ENCODE assay signal across 19 mouse cellular contexts in the genomic region with DNA sequence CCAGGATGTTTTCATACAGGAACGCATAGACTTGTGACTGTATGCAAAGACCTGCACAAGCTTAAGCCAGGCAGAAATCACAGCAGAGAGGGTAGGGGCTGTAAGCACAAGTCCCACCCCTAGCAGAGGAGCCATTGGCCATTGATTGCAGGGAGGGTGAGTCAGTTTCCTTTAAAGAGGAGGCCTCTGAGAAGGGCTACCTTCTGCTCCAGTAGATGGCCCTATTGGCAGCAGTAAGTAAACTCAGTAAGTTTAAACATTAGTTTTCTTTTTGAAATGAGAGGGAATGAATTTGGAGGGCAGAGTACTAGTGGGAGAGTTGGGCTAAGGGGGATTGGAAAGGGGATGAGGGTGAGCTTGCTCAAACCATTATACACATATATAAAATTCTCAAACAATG.
DNase-seq lines count a peak whose midpoint lies in the region; ATAC-seq and TF ChIP-seq lines count a peak whose summit lies in the region.
"Had no signal": no experiment of that assay in that cellular context is flagged by ENCODE, and none has a peak within 500 bp of the region (broad histone marks: within the 10 kb centered on the region; RNA-seq: fewer than 3 reads in every experiment).

No protein-coding gene starts in this region.

- H3K27ac ChIP-seq in intestine, postnatal 0 days (ENCODE audit: low read depth, low read length), result no peak overlapping the region
- H3K27ac ChIP-seq in intestine, embryonic 16.5 days (ENCODE audit: low read length), result no peak overlapping the region
- H3K27ac ChIP-seq in lung, embryonic 15.5 days, result peak overlapping the region; percentile 87
- no peak overlapping the region for H3K27ac ChIP-seq in heart, embryonic 11.5 days (ENCODE audit: low read depth, low read length)
- H3K27ac ChIP-seq: gastrocnemius, adult 2 months; heart, embryonic 10.5 days; liver, embryonic 15.5 days; macrophage; midbrain, embryonic 15.5 days; neural tube, embryonic 13.5 days had no signal

- peak; percentile 27; the same call in 1 of the 2 replicates for TF ChIP-seq CTCF in intestine, postnatal 0 days (IDR thresholded peaks at IDR 0.05; ENCODE audit: low read depth)

- no peaks in the 10 kb centered on the region; the same call in 1 of the 2 replicates for H3K4me1 ChIP-seq in intestine, postnatal 0 days (replicated peaks; ENCODE audit: control insufficient read depth, insufficient read depth, low read length)
- peaks cover 18% of the 10 kb centered on the region for H3K4me1 ChIP-seq in intestine, embryonic 16.5 days (ENCODE audit: control insufficient read depth, insufficient read depth, low read length)
- peaks cover 54% of the 10 kb centered on the region for H3K4me1 ChIP-seq in lung, embryonic 15.5 days
- peaks cover 12% of the 10 kb centered on the region for H3K4me1 ChIP-seq in heart, embryonic 11.5 days (ENCODE audit: control insufficient read depth, insufficient read depth, low read length)

- H3K36me3 ChIP-seq in intestine, postnatal 0 days (ENCODE audit: control insufficient read depth, insufficient read depth), result no peaks in the 10 kb centered on the region
- no peaks in the 10 kb centered on the region for H3K36me3 ChIP-seq in intestine, embryonic 16.5 days (ENCODE audit: control insufficient read depth, insufficient read depth, low read length)
- H3K36me3 ChIP-seq in lung, embryonic 15.5 days, result no peaks in the 10 kb centered on the region
- no peaks in the 10 kb centered on the region for H3K36me3 ChIP-seq in heart, embryonic 11.5 days (ENCODE audit: control insufficient read depth, insufficient read depth, low read length)
- H3K36me3 ChIP-seq: heart, embryonic 10.5 days; liver, embryonic 15.5 days; midbrain, embryonic 15.5 days; neural tube, embryonic 13.5 days had no signal

- ATAC-seq in intestine, postnatal 0 days, result no peak
- ATAC-seq in intestine, embryonic 16.5 days, result no peak
- ATAC-seq in lung, embryonic 15.5 days (ENCODE audit: borderline replicate concordance, extremely low read depth, low FRiP score, low TSS enrichment), result no peak
- no peak for ATAC-seq in heart, embryonic 11.5 days (replicated peaks; ENCODE audit: insufficient number of reproducible peaks, low FRiP score, low TSS enrichment)
- ATAC-seq: midbrain, embryonic 15.5 days had no signal

- WGBS in intestine, postnatal 0 days, result 76% methylated on average over 1 of the region's 1 CpGs
- WGBS in intestine, embryonic 16.5 days, result 69% methylated on average over 1 of the region's 1 CpGs
- 75% methylated on average over 1 of the region's 1 CpGs for WGBS in lung, embryonic 15.5 days
- 71% methylated on average over 1 of the region's 1 CpGs for WGBS in heart, embryonic 11.5 days (ENCODE audit: insufficient replicate concordance)

- peak; percentile 42 for DNase-seq in adrenal gland, adult 2 months
- no peak for DNase-seq in adrenal gland, postnatal 25 days
- no peak for DNase-seq in lung, postnatal 4 days
- peak; percentile 51 for DNase-seq in adipocyte (ENCODE audit: low spot score)
- DNase-seq: adrenal gland, postnatal 14 days; cerebellum, adult 9-10 months; gastrocnemius, adult 2 months; kidney, adult 18-20 months; liver; thymus, postnatal 36 days had no signal

- H3K9ac ChIP-seq in intestine, postnatal 0 days (ENCODE audit: low read depth, low read length), result no peak overlapping the region
- no peak overlapping the region for H3K9ac ChIP-seq in intestine, embryonic 16.5 days (ENCODE audit: low read depth, low read length)
- no peak overlapping the region for H3K9ac ChIP-seq in lung, embryonic 15.5 days
- H3K9ac ChIP-seq in heart, embryonic 11.5 days (ENCODE audit: low read depth, low read length), result no peak overlapping the region
- H3K9ac ChIP-seq: liver, embryonic 15.5 days; midbrain, embryonic 15.5 days; neural tube, embryonic 13.5 days had no signal

- no peak overlapping the region for H3K4me3 ChIP-seq in intestine, postnatal 0 days (ENCODE audit: low read depth, low read length)
- no peak overlapping the region for H3K4me3 ChIP-seq in intestine, embryonic 16.5 days (ENCODE audit: low read length)
- no peak overlapping the region for H3K4me3 ChIP-seq in lung, embryonic 15.5 days
- H3K4me3 ChIP-seq in heart, embryonic 11.5 days (ENCODE audit: low read depth, low read length), result no peak overlapping the region
- H3K4me3 ChIP-seq: gastrocnemius, adult 2 months; heart, embryonic 10.5 days; liver, embryonic 15.5 days; midbrain, embryonic 15.5 days; neural tube, embryonic 13.5 days had no signal

- H3K27me3 ChIP-seq in intestine, postnatal 0 days (replicated peaks; ENCODE audit: control insufficient read depth, insufficient read depth, low read length), result no peaks in the 10 kb centered on the region
- H3K27me3 ChIP-seq in intestine, embryonic 16.5 days (replicated peaks; ENCODE audit: control insufficient read depth, insufficient read depth, low read length), result no peaks in the 10 kb centered on the region
- no peaks in the 10 kb centered on the region for H3K27me3 ChIP-seq in lung, embryonic 15.5 days
- H3K27me3 ChIP-seq in heart, embryonic 11.5 days (ENCODE audit: control insufficient read depth, insufficient read depth, low read length), result no peaks in the 10 kb centered on the region
- H3K27me3 ChIP-seq: liver, embryonic 15.5 days; midbrain, embryonic 15.5 days; neural tube, embryonic 13.5 days had no signal

- no peak overlapping the region for H3K4me2 ChIP-seq in intestine, postnatal 0 days (replicated peaks; ENCODE audit: low read depth)
- H3K4me2 ChIP-seq in intestine, embryonic 16.5 days (ENCODE audit: low read depth, low read length), result no peak overlapping the region
- no peak overlapping the region for H3K4me2 ChIP-seq in lung, embryonic 15.5 days
- no peak overlapping the region for H3K4me2 ChIP-seq in heart, embryonic 11.5 days
- H3K4me2 ChIP-seq: liver, embryonic 15.5 days; midbrain, embryonic 15.5 days; neural tube, embryonic 13.5 days had no signal

- H3K9me3 ChIP-seq in intestine, postnatal 0 days (ENCODE audit: control insufficient read depth), result 0 out of 2 replicates have a peak, but pooled peaks cover 4% of the 10 kb centered on the region
- 0 out of 2 replicates have a peak, but pooled peaks cover 3% of the 10 kb centered on the region for H3K9me3 ChIP-seq in intestine, embryonic 16.5 days (ENCODE audit: control insufficient read depth, low read length)
- H3K9me3 ChIP-seq in lung, embryonic 15.5 days, result no peaks in the 10 kb centered on the region
- peaks cover 5% of the 10 kb centered on the region; the same call in 1 of the 2 replicates for H3K9me3 ChIP-seq in heart, embryonic 11.5 days (replicated peaks; ENCODE audit: control insufficient read depth, low read length)
- H3K9me3 ChIP-seq: heart, embryonic 10.5 days; liver, embryonic 15.5 days; midbrain, embryonic 15.5 days; neural tube, embryonic 13.5 days had no signal

Comparison
In these comparisons a context has a peak if more than half of its experiments do, and no peak if none do; other contexts are left out.
1. DNase-seq: peak in adrenal gland, adult 2 months (single experiment) and adipocyte (single experiment); none in adrenal gland, postnatal 25 days (single experiment) and lung, postnatal 4 days (0 of 2).